Mouse (Mus musculus): ENCODE results near the gene Cyp2c39.

GRCm38 (mm10) chr19:39506341-39506740 is 4.3 kb upstream of the Cyp2c39 start:
- TF ChIP-seq POLR2A (IDR thresholded peaks at IDR 0.05; ENCODE audit: insufficient read depth, low read depth, low read length) (no peak), CTCF (IDR thresholded peaks at IDR 0.05) (no peak)
